Mouse (Mus musculus): Measurements from ENCODE around the gene Wdr63.

- TF ChIP-seq POLR2A (IDR thresholded peaks at IDR 0.05; ENCODE audit: control insufficient read depth in 1 of 2, insufficient read depth in 1 of 2, low read depth in 1 of 2, low read length in 2 of 2, poor library complexity in 1 of 2), result no peak
- TF ChIP-seq TBP (IDR thresholded peaks at IDR 0.05; ENCODE audit: low read depth, low read length), result no peak
- TF ChIP-seq CTCF (IDR thresholded peaks at IDR 0.05 in 2 of 3, conservative IDR thresholded peaks at IDR 0.05 in 1 of 3; ENCODE audit: control insufficient read depth in 1 of 3, insufficient read depth in 1 of 3, low read depth in 2 of 3, low read length in 3 of 3, poor library complexity in 1 of 3, severe bottlenecking in 1 of 3), result no peak
- no peak for TF ChIP-seq CHD2 (IDR thresholded peaks at IDR 0.05; ENCODE audit: low read length)
- no peak for TF ChIP-seq TAL1 (IDR thresholded peaks at IDR 0.05; ENCODE audit: low read length)
- TF ChIP-seq MAZ (IDR thresholded peaks at IDR 0.05; ENCODE audit: low read depth, low read length), result no peak
- no peak for TF ChIP-seq NELFE (IDR thresholded peaks at IDR 0.05; ENCODE audit: low read depth, low read length)
Measured at GRCm38 (mm10) chr3:146009859-146010645, 97.9 kb downstream of the Wdr63 start.

All from MEL (cell line).